Mouse (Mus musculus) cerebellum, adult 18-20 months (tissue): Measurements from ENCODE around the gene Wrnip1.

Source experiments
- DNase-seq, 2 experiments: peaks; one replicate each; pipeline ENCODE4 v3.0.0; 2021

Wrnip1 gene

GRCm38 (mm10) chr13:32801693-32802221 is at the start of gene Wrnip1:
Wrnip1 (plus strand) TSS chr13:32802038.
- DNase-seq = peak; percentile 95 to 99

GRCm38 (mm10) chr13:32752066-32752657 is 49.7 kb upstream of the Wrnip1 start:
- DNase-seq = no peak

- no peak for DNase-seq
These were observed 42.8 kb upstream of the Wrnip1 start for GRCm38 (mm10) chr13:32759036-32759435.

GRCm38 (mm10) chr13:32760795-32761194 is 41.0 kb upstream of the Wrnip1 start:
- no peak for DNase-seq

- DNase-seq = no peak
These were observed 38.7 kb upstream of the Wrnip1 start for GRCm38 (mm10) chr13:32763141-32763540.

GRCm38 (mm10) chr13:32764448-32764847 is 37.4 kb upstream of the Wrnip1 start:
- DNase-seq = no peak

- peak; percentile 9 to 12 for DNase-seq
These were observed 33.7 kb upstream of the Wrnip1 start for GRCm38 (mm10) chr13:32768104-32768503.

GRCm38 (mm10) chr13:32769960-32770359 is 31.9 kb upstream of the Wrnip1 start:
- no peak for DNase-seq

- no peak for DNase-seq
These were observed 25.9 kb upstream of the Wrnip1 start for GRCm38 (mm10) chr13:32775889-32776288.

- no peak for DNase-seq
These were observed 25.5 kb upstream of the Wrnip1 start for GRCm38 (mm10) chr13:32776350-32776749.

GRCm38 (mm10) chr13:32778861-32779260 is 23.0 kb upstream of the Wrnip1 start:
- no peak for DNase-seq

GRCm38 (mm10) chr13:32783055-32783454 is 18.8 kb upstream of the Wrnip1 start:
- no peak for DNase-seq

- DNase-seq = no peak
These were observed 18.0 kb upstream of the Wrnip1 start, which contains the start of gene Mylk4 for GRCm38 (mm10) chr13:32783816-32784215. Mylk4 (minus strand) TSS chr13:32783954.

- DNase-seq = no peak
These were observed 14.3 kb upstream of the Wrnip1 start for GRCm38 (mm10) chr13:32787584-32787983.

- no peak for DNase-seq
These were observed 12.1 kb upstream of the Wrnip1 start for GRCm38 (mm10) chr13:32789781-32790180.

GRCm38 (mm10) chr13:32794619-32795018 is 7.2 kb upstream of the Wrnip1 start:
- no peak for DNase-seq

- no peak for DNase-seq
These were observed 6.7 kb upstream of the Wrnip1 start for GRCm38 (mm10) chr13:32795166-32795565.

GRCm38 (mm10) chr13:32797085-32797484 is 4.8 kb upstream of the Wrnip1 start:
- no peak for DNase-seq

- DNase-seq = no peak
These were observed 2.7 kb upstream of the Wrnip1 start for GRCm38 (mm10) chr13:32799131-32799530.

- no peak for DNase-seq
These were observed 979 bp upstream of the Wrnip1 start for GRCm38 (mm10) chr13:32800859-32801258.

- peak; percentile 56 to 65 for DNase-seq
These were observed 632 bp downstream of the Wrnip1 start, which contains the start of gene D930007J09Rik for GRCm38 (mm10) chr13:32802259-32803081. D930007J09Rik (minus strand) TSS chr13:32802849.

GRCm38 (mm10) chr13:32803701-32804345 is 2.0 kb downstream of the Wrnip1 start:
- DNase-seq = no peak

GRCm38 (mm10) chr13:32806820-32807219 is 5.0 kb downstream of the Wrnip1 start:
- peak; percentile 23 to 26 for DNase-seq
